Mouse (Mus musculus): ENCODE measurements around the gene Eif4e2.

The Eif4e2 gene

GRCm38 (mm10) chr1:87259316-87259715 lies 45.6 kb downstream of the Eif4e2 start:
- DNase-seq (ENCODE audit: low spot score in 2 of 2), result no peak

DNA sequence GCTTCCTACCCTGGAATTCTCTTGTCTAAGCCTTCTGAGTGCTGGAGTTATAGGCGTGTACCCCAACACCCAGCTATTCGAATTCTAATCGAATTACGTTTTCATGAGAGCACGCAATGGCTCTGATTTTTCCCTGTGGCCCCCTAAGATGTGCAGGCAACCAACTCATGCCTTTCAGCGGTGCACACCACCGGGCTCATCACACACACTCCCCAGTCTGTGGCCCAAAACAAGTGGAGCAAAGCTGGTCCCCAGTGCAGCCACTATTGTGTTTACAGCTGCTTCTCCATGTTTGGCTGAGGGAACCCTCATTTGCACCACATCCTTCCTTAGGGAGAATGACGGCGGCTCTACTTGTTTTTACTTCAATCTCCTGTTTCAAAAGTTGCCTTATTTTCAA lies 49.5 kb downstream of the Eif4e2 start:
- DNase-seq (ENCODE audit: low spot score in 2 of 2), result no peak

DNA sequence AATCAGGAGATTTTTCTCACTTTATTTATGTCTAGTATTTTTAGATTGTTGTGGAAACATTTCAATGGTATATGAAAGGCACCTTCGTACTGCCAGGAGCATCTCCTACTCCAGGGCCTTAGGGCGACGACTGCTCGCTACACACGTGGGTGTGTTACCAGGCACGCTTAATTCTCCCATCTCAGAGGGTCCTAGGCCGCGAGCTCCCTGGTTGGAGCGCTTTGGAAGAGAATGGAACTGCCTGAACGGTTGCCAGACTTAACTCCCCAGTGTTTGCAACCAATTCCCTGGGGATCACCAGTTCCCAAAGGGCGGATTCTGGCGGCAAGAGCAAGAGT lies 50.1 kb downstream of the Eif4e2 start:
- DNase-seq (ENCODE audit: low spot score in 2 of 2), result no peak

- no peak for DNase-seq (ENCODE audit: low spot score in 2 of 2)
Observed at GRCm38 (mm10) chr1:87264134-87265006, 50.7 kb downstream of the Eif4e2 start, which contains the start of gene Efhd1. Gene Efhd1, plus strand, starts transcription at chr1:87264363.

DNA sequence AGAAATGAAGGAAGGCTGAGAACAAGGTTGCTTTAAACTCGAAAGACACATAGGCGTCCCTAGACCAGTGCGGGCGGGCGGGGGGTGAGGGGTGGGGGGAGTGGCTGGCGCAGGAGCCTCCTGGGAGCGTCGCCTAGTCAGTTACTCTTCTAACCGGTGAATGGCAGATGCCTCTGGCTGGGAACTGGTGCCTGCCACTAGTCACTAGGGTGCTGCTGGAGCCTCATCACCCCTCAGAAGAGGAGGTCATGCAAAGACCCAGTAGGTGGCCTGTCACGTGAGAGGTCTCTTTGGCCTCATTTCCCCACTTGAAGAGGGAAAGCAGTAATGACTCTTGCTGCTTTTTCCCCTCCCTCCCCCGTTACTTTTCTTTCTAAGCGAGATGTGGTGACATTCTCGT lies 51.5 kb downstream of the Eif4e2 start:
- DNase-seq (ENCODE audit: low spot score in 2 of 2), result no peak

- no peak for DNase-seq (ENCODE audit: low spot score in 2 of 2)
Observed at GRCm38 (mm10) chr1:87266296-87267090, 52.8 kb downstream of the Eif4e2 start.

GRCm38 (mm10) chr1:87270204-87270603 lies 56.5 kb downstream of the Eif4e2 start:
- no peak for DNase-seq (ENCODE audit: low spot score in 2 of 2)

- DNase-seq (ENCODE audit: low spot score in 2 of 2), result no peak
Observed at GRCm38 (mm10) chr1:87270641-87271467, 57.1 kb downstream of the Eif4e2 start.

GRCm38 (mm10) chr1:87271596-87271995 lies 57.9 kb downstream of the Eif4e2 start:
- no peak for DNase-seq (ENCODE audit: low spot score in 2 of 2)

- no peak for DNase-seq (ENCODE audit: low spot score in 2 of 2)
Observed at GRCm38 (mm10) chr1:87272462-87272861, 58.7 kb downstream of the Eif4e2 start.

DNA sequence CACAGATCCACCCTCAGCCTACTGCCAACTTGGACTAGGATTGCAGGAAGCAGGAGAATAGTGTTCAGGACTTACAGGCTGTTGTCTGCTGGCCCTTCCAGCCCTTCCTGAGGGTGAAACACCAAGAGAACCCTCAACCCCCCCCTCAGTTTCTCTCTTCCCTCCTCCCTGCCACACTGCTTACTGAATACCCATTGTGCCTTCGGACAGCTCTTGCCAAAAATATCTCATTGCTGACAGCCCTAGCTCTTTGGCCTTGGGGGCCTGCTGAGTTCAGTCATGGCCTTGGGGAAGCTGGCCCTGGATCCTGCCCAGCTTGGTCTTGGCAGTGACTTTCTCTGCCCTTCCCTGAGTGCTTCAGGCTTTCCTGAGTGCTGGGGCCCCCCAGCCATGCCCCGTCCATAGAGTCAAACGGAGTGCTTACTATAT lies 59.8 kb downstream of the Eif4e2 start:
- DNase-seq (ENCODE audit: low spot score in 2 of 2), result no peak

- DNase-seq (ENCODE audit: low spot score in 2 of 2), result no peak
Observed at GRCm38 (mm10) chr1:87274134-87274533, 60.4 kb downstream of the Eif4e2 start.

- no peak for DNase-seq (ENCODE audit: low spot score in 2 of 2)
Observed at GRCm38 (mm10) chr1:87275151-87275550, 61.4 kb downstream of the Eif4e2 start.

DNA sequence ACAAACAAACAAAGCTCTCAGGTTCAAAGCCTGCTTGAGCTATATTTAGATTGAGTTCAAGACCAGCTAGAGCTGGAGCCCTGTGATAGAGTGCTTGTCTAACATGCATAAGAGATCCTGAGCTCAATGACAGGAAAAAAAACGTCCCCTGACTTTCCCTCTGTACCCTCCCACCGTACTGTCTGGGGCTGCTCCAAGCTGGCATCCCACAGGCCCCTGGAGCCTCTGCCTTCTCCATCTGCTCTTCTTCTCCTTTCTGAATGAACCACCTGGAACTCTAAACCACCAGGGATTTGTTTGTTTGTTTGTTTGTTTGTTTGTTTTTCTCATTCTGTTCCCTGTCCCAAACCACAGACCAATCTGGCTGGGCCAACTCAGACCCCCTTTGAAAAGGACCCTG lies 62.3 kb downstream of the Eif4e2 start:
- DNase-seq (ENCODE audit: low spot score in 2 of 2), result no peak

DNA sequence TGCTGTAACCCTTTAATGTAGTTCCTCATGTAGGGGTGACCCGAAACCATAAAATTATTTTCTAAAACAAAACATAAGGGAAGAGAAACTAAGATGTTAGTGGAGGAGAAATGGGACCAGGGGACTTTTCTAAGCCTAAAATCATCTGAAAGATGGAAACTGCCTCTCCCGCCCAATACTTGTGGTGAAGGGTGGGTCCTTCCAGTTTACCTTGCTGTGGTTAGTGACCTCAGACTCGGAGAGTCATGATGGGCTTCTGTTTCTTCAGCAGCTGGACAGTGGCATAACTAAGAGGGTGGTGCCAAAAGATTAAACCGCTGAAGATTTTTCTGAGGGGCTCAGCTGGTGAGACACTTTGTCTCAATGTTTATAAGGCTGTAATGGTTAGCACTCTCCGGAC lies 66.6 kb downstream of the Eif4e2 start:
- DNase-seq (ENCODE audit: low spot score in 2 of 2), result no peak

DNA sequence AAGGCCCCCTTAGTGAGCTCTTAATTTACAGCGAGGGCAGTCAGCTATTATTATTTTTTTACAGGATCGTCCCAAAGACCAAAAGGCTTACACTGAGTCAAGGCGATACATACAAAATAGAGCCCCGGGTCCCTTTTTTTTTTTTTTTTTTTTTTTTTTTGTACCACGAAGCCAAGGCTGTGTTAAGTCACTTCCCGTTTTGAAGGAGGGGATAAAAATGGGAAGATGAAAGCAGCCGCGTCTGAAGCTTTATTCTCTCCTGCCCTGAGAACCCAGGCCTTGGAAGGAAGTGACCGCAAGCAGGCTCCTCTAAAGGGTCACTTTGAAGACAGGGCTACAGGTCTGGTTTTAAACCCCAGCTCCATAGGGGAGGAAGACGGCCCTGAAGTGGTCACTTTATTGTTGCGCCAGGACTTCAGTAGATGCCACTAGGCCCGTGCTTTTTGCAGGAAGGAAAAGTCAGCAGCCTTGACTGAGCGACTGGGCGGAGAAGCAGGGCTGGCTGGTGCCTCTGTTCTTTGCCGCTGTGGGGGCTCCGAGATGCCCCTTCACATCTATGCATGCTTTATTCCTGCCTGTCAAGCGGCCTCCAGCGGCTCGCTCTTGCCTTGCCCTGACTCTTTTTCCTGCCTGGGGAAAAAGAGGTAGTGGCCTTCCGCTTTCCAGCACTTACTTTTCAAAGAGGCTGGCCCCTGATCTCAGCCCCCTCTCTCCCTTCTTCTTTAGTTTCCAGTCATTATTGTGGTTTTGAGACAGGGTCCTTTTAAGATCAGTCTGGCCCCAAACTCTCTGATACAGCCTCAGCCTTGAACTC lies 68.1 kb downstream of the Eif4e2 start:
- DNase-seq (ENCODE audit: low spot score in 2 of 2), result no peak

GRCm38 (mm10) chr1:87282413-87282788 lies 68.7 kb downstream of the Eif4e2 start:
- DNase-seq (ENCODE audit: low spot score in 2 of 2), result no peak

DNA sequence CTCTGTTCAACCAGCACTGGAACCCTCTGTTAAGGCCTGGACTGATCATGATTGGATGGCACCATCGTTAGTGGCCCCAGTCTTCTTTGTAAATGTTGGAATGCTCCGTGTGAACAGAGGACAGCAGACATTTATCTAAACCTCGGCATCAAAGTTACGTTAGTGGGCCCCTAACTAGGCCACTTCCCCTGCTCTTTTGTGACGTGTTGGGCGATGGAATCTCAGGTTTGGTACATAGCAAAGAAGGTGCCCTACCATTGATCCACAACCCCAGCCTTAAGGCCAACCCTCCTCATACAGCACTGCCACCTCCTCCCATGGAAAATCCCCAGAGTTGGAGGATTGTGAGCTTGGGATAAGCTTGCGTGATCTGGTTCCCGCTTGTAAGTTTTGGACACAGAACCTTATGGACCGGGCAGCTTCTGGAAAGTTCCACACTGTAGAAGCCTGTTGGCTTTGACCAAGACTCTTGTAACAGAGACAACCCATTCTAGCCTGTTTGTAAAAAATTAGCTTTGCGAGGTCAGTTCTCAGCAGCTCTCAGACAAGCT lies 69.8 kb downstream of the Eif4e2 start:
- no peak for DNase-seq (ENCODE audit: low spot score in 2 of 2)

DNA sequence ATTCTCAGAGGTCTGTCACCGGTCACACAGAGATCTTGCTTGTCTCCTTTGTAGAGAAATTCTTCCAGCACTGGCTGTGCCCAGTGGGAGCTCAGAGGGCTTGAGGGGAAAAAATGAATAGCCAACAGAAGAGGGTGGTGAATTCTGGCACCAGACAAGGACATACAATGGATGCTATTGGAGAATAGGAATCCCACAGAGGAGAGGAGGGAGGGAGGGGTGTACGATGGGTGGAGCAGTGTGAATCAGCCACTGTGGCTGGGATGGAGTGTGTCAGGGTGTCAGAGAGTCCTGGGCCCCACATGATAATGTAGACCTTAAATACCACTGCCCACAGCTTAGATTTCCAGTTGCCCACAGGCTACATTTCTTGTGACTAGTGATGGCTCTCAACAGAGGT lies 73.4 kb downstream of the Eif4e2 start:
- DNase-seq (ENCODE audit: low spot score in 2 of 2), result no peak
